In genomic region chr2:25242101-25242506, GRCm38 (mm10) we compare ENCODE assay signal across 9 mouse cellular contexts. TPM values are rescaled to one million over a fixed set of nuclear protein-coding genes. Genes with fewer than 3 reads are reported as not detected.
A peak's percentile ranks its signal among the peaks of the same experiment; 100 is the strongest.
DNase-seq lines count a peak whose midpoint lies in the region; ATAC-seq lines count a peak whose summit lies in the region.
"Had no signal": no experiment of that assay in that cellular context is flagged by ENCODE, and none has a peak within 500 bp of the region (broad histone marks: within the 10 kb centered on the region; RNA-seq: fewer than 3 reads in every experiment).

TSS of gene Rnf208 (plus strand) at chr2:25242255.
TSS of gene Cysrt1 (minus strand) at chr2:25242452.

- DNase-seq in heart, postnatal 14 days, result no peak
- peak; percentile 46 for DNase-seq in CD4-positive helper T cell, adult 2 months (ENCODE audit: low read depth, low spot score)
- peak; percentile 59 for DNase-seq in cerebellum, adult 8-10 months
- DNase-seq in midbrain, embryonic 14.5 days, result peak; percentile 81
- DNase-seq in thymus, postnatal 4 days, result peak; percentile 71
- no peak for DNase-seq in adipocyte (ENCODE audit: low spot score)

- no peaks in the 10 kb centered on the region for H3K9me3 ChIP-seq in heart, embryonic 13.5 days
- no peaks in the 10 kb centered on the region for H3K9me3 ChIP-seq in hindbrain, embryonic 16.5 days (ENCODE audit: control insufficient read depth, low read length)
- H3K9me3 ChIP-seq in midbrain, embryonic 14.5 days (ENCODE audit: control insufficient read depth, low read length), result no peaks in the 10 kb centered on the region

- peaks cover 7% of the 10 kb centered on the region for H3K36me3 ChIP-seq in heart, embryonic 13.5 days
- peaks cover 12% of the 10 kb centered on the region for H3K36me3 ChIP-seq in hindbrain, embryonic 16.5 days (ENCODE audit: control insufficient read depth, insufficient read depth, low read length)
- H3K36me3 ChIP-seq in midbrain, embryonic 14.5 days (ENCODE audit: control insufficient read depth, insufficient read depth, low read length), result peaks cover 26% of the 10 kb centered on the region

- intact Hi-C loops in heart, postnatal 14 days (cut with DNase I), result no loop called here

- WGBS in heart, embryonic 13.5 days, result 0% methylated on average over 58 of the region's 59 CpGs
- WGBS in hindbrain, embryonic 16.5 days, result 0% methylated on average over 46 of the region's 59 CpGs
- 0% methylated on average over 57 of the region's 59 CpGs for WGBS in midbrain, embryonic 14.5 days

- no peak for ATAC-seq in heart, embryonic 13.5 days (ENCODE audit: extremely low read depth, insufficient number of reproducible peaks, low FRiP score, low TSS enrichment)
- peak; percentile 62 for ATAC-seq in hindbrain, embryonic 16.5 days
- peak; percentile 62 for ATAC-seq in midbrain, embryonic 14.5 days (ENCODE audit: low FRiP score, low TSS enrichment)

- peak within 1 kb of the TSS; percentile 62 for H3K4me3 ChIP-seq in heart, embryonic 13.5 days
- H3K4me3 ChIP-seq in hindbrain, embryonic 16.5 days (ENCODE audit: low read length), result peak within 1 kb of the TSS; percentile 68
- H3K4me3 ChIP-seq in midbrain, embryonic 14.5 days (replicated peaks; ENCODE audit: low read depth, low read length), result peak within 1 kb of the TSS; percentile 69

- peaks cover 55% of the 10 kb centered on the region for H3K27me3 ChIP-seq in heart, embryonic 13.5 days (replicated peaks)
- H3K27me3 ChIP-seq in hindbrain, embryonic 16.5 days (replicated peaks; ENCODE audit: control insufficient read depth, insufficient read depth, low read length), result peaks cover 2% of the 10 kb centered on the region; the same call in 1 of the 2 replicates
- no peaks in the 10 kb centered on the region for H3K27me3 ChIP-seq in midbrain, embryonic 14.5 days (ENCODE audit: control insufficient read depth, insufficient read depth, low read length)

- H3K4me2 ChIP-seq in heart, embryonic 13.5 days, result peak within 1 kb of the TSS; percentile 98
- H3K4me2 ChIP-seq in hindbrain, embryonic 16.5 days (ENCODE audit: low read length), result peak within 1 kb of the TSS; percentile 87
- peak within 1 kb of the TSS; percentile 82 for H3K4me2 ChIP-seq in midbrain, embryonic 14.5 days (ENCODE audit: low read length)

- no peak within 1 kb of the TSS for H3K27ac ChIP-seq in heart, embryonic 13.5 days (replicated peaks)
- H3K27ac ChIP-seq in hindbrain, embryonic 16.5 days (ENCODE audit: low read depth, low read length), result peak within 1 kb of the TSS; percentile 80
- H3K27ac ChIP-seq in midbrain, embryonic 14.5 days (replicated peaks; ENCODE audit: low read depth, low read length), result peak within 1 kb of the TSS; percentile 74

- peak within 1 kb of the TSS; percentile 82 for H3K9ac ChIP-seq in heart, embryonic 13.5 days
- peak within 1 kb of the TSS; percentile 90 for H3K9ac ChIP-seq in hindbrain, embryonic 16.5 days (ENCODE audit: low read depth, low read length)
- peak within 1 kb of the TSS; percentile 81 for H3K9ac ChIP-seq in midbrain, embryonic 14.5 days (replicated peaks; ENCODE audit: low read length)

- H3K4me1 ChIP-seq in heart, embryonic 13.5 days, result peaks cover 25% of the 10 kb centered on the region
- peaks cover 25% of the 10 kb centered on the region for H3K4me1 ChIP-seq in hindbrain, embryonic 16.5 days (ENCODE audit: control insufficient read depth, insufficient read depth, low read depth, low read length)
- peaks cover 19% of the 10 kb centered on the region for H3K4me1 ChIP-seq in midbrain, embryonic 14.5 days (ENCODE audit: control insufficient read depth, insufficient read depth, low read length)

RNA-seq across cellular contexts. Expression of gene Rnf208, which starts in this region (rescaled TPM):
- polyA plus RNA-seq in heart, embryonic 13.5 days (2015; fragmentation: Nextera tagmentation; extraction: Ambion mirVana), result 6.6 and 7.2 TPM in 2 replicates
- under 1 TPM; 0.41 to 0.63 TPM for total RNA-seq in heart, postnatal 14 days (2021)
- 166 and 207 TPM in 2 replicates for polyA plus RNA-seq in hindbrain, embryonic 16.5 days (2015; fragmentation: Nextera tagmentation; extraction: Ambion mirVana)
- 138 and 147 TPM in 2 replicates for polyA plus RNA-seq in midbrain, embryonic 14.5 days (2014; fragmentation: Nextera tagmentation; extraction: Ambion mirVana)

RNA-seq across cellular contexts. Expression of gene Cysrt1, which starts in this region (rescaled TPM):
- polyA plus RNA-seq in heart, embryonic 13.5 days (2015; fragmentation: Nextera tagmentation; extraction: Ambion mirVana), result not detected in 2 replicates
- total RNA-seq in heart, postnatal 14 days (2021), result not detected
- polyA plus RNA-seq in hindbrain, embryonic 16.5 days (2015; fragmentation: Nextera tagmentation; extraction: Ambion mirVana), result 0.24 TPM in 1 of 2 replicates, not detected in the other
- polyA plus RNA-seq in midbrain, embryonic 14.5 days (2014; fragmentation: Nextera tagmentation; extraction: Ambion mirVana), result not detected in 2 replicates
- total RNA-seq: left cerebral cortex, postnatal 10 days had no signal

Comparison
In these comparisons a context has a peak if more than half of its experiments do, and no peak if none do; other contexts are left out.
1. RNA of gene Rnf208 (polyA plus RNA-seq): 166 to 207 TPM in hindbrain, embryonic 16.5 days and 138 to 147 TPM in midbrain, embryonic 14.5 days; 6.6 to 7.2 TPM in heart, embryonic 13.5 days; every median in the first group is over 10 times any median in the second.
2. DNase-seq: peak in CD4-positive helper T cell, adult 2 months (single experiment), cerebellum, adult 8-10 months (single experiment), midbrain, embryonic 14.5 days (single experiment) and thymus, postnatal 4 days (single experiment); none in heart, postnatal 14 days (0 of 2) and adipocyte (single experiment).
3. Peak in every context shown above with its lines, with median percentiles within 50 percentile points of each other: H3K4me2 ChIP-seq, H3K4me3 ChIP-seq and H3K9ac ChIP-seq.